Mouse (Mus musculus) embryonic facial prominence, embryonic 10.5 days (tissue): Measurements from ENCODE around the gene Syde1. TPM values are rescaled to one million over a fixed set of nuclear protein-coding genes. Genes with fewer than 3 reads are reported as not detected.
A peak's percentile ranks its signal among the peaks of the same experiment; 100 is the strongest.
"Not testable (repeated sequence)": the region's sequence is repeated elsewhere in the genome, so short reads cannot be mapped to it uniquely, and the experiment has no call there.

ENCODE experiments used
- DNase-seq: peaks from one replicate; pipeline ENCODE4 v3.0.0-alpha.2; 2017; ENCODE audit warnings: low spot score
- H3K27ac ChIP-seq: fragments of 300-500 bp; sonication (generic); replicated peaks from 2 replicates; pipeline ENCODE4 v1.5.1; 2016; ENCODE audit warnings: mild to moderate bottlenecking
- H3K27me3 ChIP-seq: fragments of 300-500 bp; sonication (generic); replicated peaks from 2 replicates; pipeline ENCODE4 v1.6.1; 2016; ENCODE audit warnings: low read depth, mild to moderate bottlenecking; ENCODE audit not compliant: poor library complexity, severe bottlenecking
- H3K36me3 ChIP-seq: fragments of 300-500 bp; sonication (generic); replicated peaks from 2 replicates; pipeline ENCODE4 v1.6.1; 2016; ENCODE audit warnings: mild to moderate bottlenecking, moderate library complexity
- H3K4me1 ChIP-seq: fragments of 300-500 bp; sonication (generic); 2 replicates; pipeline ENCODE4 v1.6.1; 2016
- H3K4me3 ChIP-seq: fragments of 300-500 bp; sonication (generic); 2 replicates; pipeline ENCODE4 v1.5.1; 2016; ENCODE audit warnings: mild to moderate bottlenecking, moderate library complexity
- H3K9me3 ChIP-seq: fragments of 300-500 bp; sonication (generic); 2 replicates; pipeline ENCODE4 v1.6.1; 2016; ENCODE audit warnings: mild to moderate bottlenecking
- WGBS: fragments of 180-500 bp; shearing (Covaris S2); methylation state at CpG from one replicate; pipeline ENCODE4 v1.1.7; 2016; 5-methylcytosine and 5-hydroxymethylcytosine counted together
- polyA plus RNA-seq: library from polyadenylated mRNA; unstranded; fragments of >200 nt; fragmentation: Nextera tagmentation; extraction: Ambion mirVana; gene quantifications from 2 replicates; pipeline ENCODE4 v1.2.1, GENCODE M21; 2016

Syde1 gene
- polyA plus RNA-seq, result 19.1 and 19.3 TPM in 2 replicates

GRCm38 (mm10) chr10:78591406-78592328, at the start of gene Syde1:
Gene Syde1, minus strand, starts transcription at chr10:78591964.
- no peaks in the 10 kb centered on the region for H3K9me3 ChIP-seq
- peaks cover 23% of the 10 kb centered on the region for H3K4me1 ChIP-seq
- peak within 1 kb of the TSS; percentile 80 for H3K4me3 ChIP-seq
- peak; percentile 77 for DNase-seq
- H3K36me3 ChIP-seq, result peaks cover 35% of the 10 kb centered on the region
- no peaks in the 10 kb centered on the region for H3K27me3 ChIP-seq
- H3K27ac ChIP-seq, result peak within 1 kb of the TSS; percentile 94
- 3% methylated on average over 54 of the region's 54 CpGs for WGBS

GRCm38 (mm10) chr10:78632311-78632710, 40.5 kb upstream of the Syde1 start:
- H3K27me3 ChIP-seq, result no peaks in the 10 kb centered on the region
- no peaks in the 10 kb centered on the region for H3K4me1 ChIP-seq
- H3K9me3 ChIP-seq, result no peaks in the 10 kb centered on the region
- H3K27ac ChIP-seq, result no peak overlapping the region
- no peak overlapping the region for H3K4me3 ChIP-seq
- peak; percentile 59 for DNase-seq
- no peaks in the 10 kb centered on the region for H3K36me3 ChIP-seq
- 17% methylated on average over 6 of the region's 6 CpGs for WGBS

GRCm38 (mm10) chr10:78630194-78630593, 38.4 kb upstream of the Syde1 start:
- Histone ChIP-seq H3K4me3 (no peak overlapping the region), H3K36me3 (no peaks in the 10 kb centered on the region), H3K4me1 (no peaks in the 10 kb centered on the region), H3K27me3 (no peaks in the 10 kb centered on the region), H3K27ac (no peak overlapping the region), H3K9me3 (no peaks in the 10 kb centered on the region)
- 79% methylated on average over 4 of the region's 4 CpGs for WGBS
- no peak for DNase-seq

- H3K9me3 ChIP-seq, H3K36me3 ChIP-seq, DNase-seq, H3K27me3 ChIP-seq, H3K27ac ChIP-seq, H3K4me1 ChIP-seq, H3K4me3 ChIP-seq: not testable (repeated sequence)
- 84% methylated on average over 3 of the region's 3 CpGs for WGBS
Observed at GRCm38 (mm10) chr10:78623143-78623542, 31.4 kb upstream of the Syde1 start.

GRCm38 (mm10) chr10:78617974-78618373, 26.2 kb upstream of the Syde1 start, which contains the start of gene Olfr1357:
Gene Olfr1357, minus strand, starts transcription at chr10:78618074.
- no peak for DNase-seq
- H3K36me3 ChIP-seq, result no peaks in the 10 kb centered on the region
- H3K9me3 ChIP-seq, result no peaks in the 10 kb centered on the region
- H3K4me3 ChIP-seq, result no peak within 1 kb of the TSS
- H3K27ac ChIP-seq, result no peak within 1 kb of the TSS
- H3K4me1 ChIP-seq, result no peaks in the 10 kb centered on the region
- 87% methylated on average over 1 of the region's 1 CpGs for WGBS
- H3K27me3 ChIP-seq, result no peaks in the 10 kb centered on the region

- H3K27ac ChIP-seq, result no peak overlapping the region
- DNase-seq, result no peak
- 67% methylated on average over 3 of the region's 3 CpGs for WGBS
- no peaks in the 10 kb centered on the region for H3K36me3 ChIP-seq
- no peak overlapping the region for H3K4me3 ChIP-seq
- no peaks in the 10 kb centered on the region for H3K27me3 ChIP-seq
- no peaks in the 10 kb centered on the region for H3K4me1 ChIP-seq
- no peaks in the 10 kb centered on the region for H3K9me3 ChIP-seq
Observed at GRCm38 (mm10) chr10:78607602-78608001, 15.8 kb upstream of the Syde1 start.

- Histone ChIP-seq H3K27me3 (no peaks in the 10 kb centered on the region), H3K4me3 (no peak overlapping the region), H3K36me3 (no peaks in the 10 kb centered on the region), H3K27ac (no peak overlapping the region), H3K4me1 (no peaks in the 10 kb centered on the region), H3K9me3 (no peaks in the 10 kb centered on the region)
- WGBS, result 53% methylated on average over 3 of the region's 3 CpGs
- peak; percentile 25 for DNase-seq
Observed at GRCm38 (mm10) chr10:78605080-78605479, 13.3 kb upstream of the Syde1 start.

- Histone ChIP-seq H3K9me3 (no peaks in the 10 kb centered on the region), H3K27ac (no peak overlapping the region), H3K4me3 (no peak overlapping the region), H3K36me3 (no peaks in the 10 kb centered on the region), H3K27me3 (no peaks in the 10 kb centered on the region), H3K4me1 (no peaks in the 10 kb centered on the region)
- no peak for DNase-seq
- WGBS, result 88% methylated on average over 5 of the region's 5 CpGs
Observed at GRCm38 (mm10) chr10:78599865-78600264, 8.1 kb upstream of the Syde1 start.

- no peak for DNase-seq
- no peaks in the 10 kb centered on the region for H3K27me3 ChIP-seq
- peaks cover 6% of the 10 kb centered on the region for H3K36me3 ChIP-seq
- H3K4me1 ChIP-seq, result peaks cover 23% of the 10 kb centered on the region
- H3K9me3 ChIP-seq, result no peaks in the 10 kb centered on the region
- no peak overlapping the region for H3K4me3 ChIP-seq
- no peak overlapping the region for H3K27ac ChIP-seq
Observed at GRCm38 (mm10) chr10:78594566-78594965, 2.8 kb upstream of the Syde1 start.

GRCm38 (mm10) chr10:78594157-78594556, 2.4 kb upstream of the Syde1 start:
- H3K36me3 ChIP-seq, result peaks cover 10% of the 10 kb centered on the region
- no peak overlapping the region for H3K4me3 ChIP-seq
- no peaks in the 10 kb centered on the region for H3K27me3 ChIP-seq
- H3K4me1 ChIP-seq, result peaks cover 23% of the 10 kb centered on the region
- no peak for DNase-seq
- H3K9me3 ChIP-seq, result no peaks in the 10 kb centered on the region
- no peak overlapping the region for H3K27ac ChIP-seq
- WGBS, result 75% methylated on average over 6 of the region's 6 CpGs

GRCm38 (mm10) chr10:78593736-78594135, 2.0 kb upstream of the Syde1 start:
- H3K4me3 ChIP-seq, result no peak overlapping the region
- peaks cover 23% of the 10 kb centered on the region for H3K4me1 ChIP-seq
- no peak overlapping the region for H3K27ac ChIP-seq
- peaks cover 14% of the 10 kb centered on the region for H3K36me3 ChIP-seq
- no peak for DNase-seq
- no peaks in the 10 kb centered on the region for H3K27me3 ChIP-seq
- H3K9me3 ChIP-seq, result no peaks in the 10 kb centered on the region
- 90% methylated on average over 5 of the region's 5 CpGs for WGBS

GRCm38 (mm10) chr10:78592856-78593379, 1.2 kb upstream of the Syde1 start:
- WGBS, result 81% methylated on average over 4 of the region's 4 CpGs
- H3K4me3 ChIP-seq, result no peak overlapping the region
- H3K4me1 ChIP-seq, result peaks cover 23% of the 10 kb centered on the region
- no peaks in the 10 kb centered on the region for H3K9me3 ChIP-seq
- H3K27ac ChIP-seq, result no peak overlapping the region
- H3K27me3 ChIP-seq, result no peaks in the 10 kb centered on the region
- no peak for DNase-seq
- peaks cover 22% of the 10 kb centered on the region for H3K36me3 ChIP-seq

- no peaks in the 10 kb centered on the region for H3K9me3 ChIP-seq
- 37% methylated on average over 9 of the region's 9 CpGs for WGBS
- H3K36me3 ChIP-seq, result peaks cover 44% of the 10 kb centered on the region
- no peaks in the 10 kb centered on the region for H3K27me3 ChIP-seq
- peak overlapping the region; percentile 94 for H3K27ac ChIP-seq
- peaks cover 23% of the 10 kb centered on the region for H3K4me1 ChIP-seq
- H3K4me3 ChIP-seq, result peak overlapping the region; percentile 80
- peak; percentile 32 for DNase-seq
Observed at GRCm38 (mm10) chr10:78590744-78591143, 1.0 kb downstream of the Syde1 start.
